Mouse (Mus musculus) adrenal gland, postnatal 14 days (tissue): ENCODE results near the gene Itsn2. TPM values are rescaled to one million over a fixed set of nuclear protein-coding genes. Genes with fewer than 3 reads are reported as not detected.
"Not testable (repeated sequence)": the region's sequence is repeated elsewhere in the genome, so short reads cannot be mapped to it uniquely, and the experiment has no call there.

Experiments used
- DNase-seq: peaks from one replicate; pipeline ENCODE4 v3.0.0; 2021; ENCODE audit warnings: mixed read lengths
- total RNA-seq: library from RNA; stranded (reverse); gene quantifications from 2 replicates; pipeline ENCODE4 v1.2.3, GENCODE M21; 2021

Gene Itsn2
- total RNA-seq, 1 experiment from 2014 or later: 47.8 TPM

- DNase-seq: no peak
These were observed 116.6 kb downstream of the Itsn2 start for GRCm38 (mm10) chr12:4708881-4709604.

- no peak for DNase-seq
These were observed 117.5 kb downstream of the Itsn2 start for GRCm38 (mm10) chr12:4709926-4710325.

GRCm38 (mm10) chr12:4713361-4713760, 120.9 kb downstream of the Itsn2 start:
- no peak for DNase-seq

GRCm38 (mm10) chr12:4715606-4716005, 123.2 kb downstream of the Itsn2 start:
- DNase-seq: no peak

GRCm38 (mm10) chr12:4717417-4717816, 125.0 kb downstream of the Itsn2 start:
- DNase-seq: peak; percentile 58

- DNase-seq: no peak
These were observed 126.8 kb downstream of the Itsn2 start for GRCm38 (mm10) chr12:4719066-4719761.

GRCm38 (mm10) chr12:4719762-4720754, 127.6 kb downstream of the Itsn2 start:
- no peak for DNase-seq

- no peak for DNase-seq
These were observed 136.7 kb downstream of the Itsn2 start for GRCm38 (mm10) chr12:4729165-4729564.

GRCm38 (mm10) chr12:4731629-4732028, 139.2 kb downstream of the Itsn2 start:
- no peak for DNase-seq

- no peak for DNase-seq
These were observed 139.9 kb downstream of the Itsn2 start for GRCm38 (mm10) chr12:4732332-4732731.

GRCm38 (mm10) chr12:4738031-4738576, 145.7 kb downstream of the Itsn2 start, which contains the start of gene Fam228a:
Gene Fam228a, minus strand, starts transcription at chr12:4738430.
- no peak for DNase-seq

- peak; percentile 70 for DNase-seq
These were observed 148.4 kb downstream of the Itsn2 start for GRCm38 (mm10) chr12:4740823-4741222.

GRCm38 (mm10) chr12:4742183-4742582, 149.7 kb downstream of the Itsn2 start:
- no peak for DNase-seq

GRCm38 (mm10) chr12:4744486-4744885, 152.0 kb downstream of the Itsn2 start:
- peak; percentile 32 for DNase-seq

GRCm38 (mm10) chr12:4754451-4754850, 162.0 kb downstream of the Itsn2 start:
- DNase-seq: not testable (repeated sequence)

GRCm38 (mm10) chr12:4757060-4757459, 164.6 kb downstream of the Itsn2 start:
- DNase-seq: no peak

Other genes with a start within 250 kb of the Itsn2 start
- gene Ncoa1, start 115.5 kb upstream of the Itsn2 start, total RNA-seq: 39.1 and 39.8 TPM in 2 replicates
- not detected in 2 replicates for gene Gm3625, start 289 bp downstream of the Itsn2 start, total RNA-seq
- 0.30 and 0.86 TPM in 2 replicates for gene Fam228a, start 145.8 kb downstream of the Itsn2 start, total RNA-seq
- 2.0 and 3.8 TPM in 2 replicates for gene Pfn4, start 176.4 kb downstream of the Itsn2 start, total RNA-seq
- gene Fam228b, start 176.6 kb downstream of the Itsn2 start, total RNA-seq: 7.9 and 10.2 TPM in 2 replicates
- 106 and 114 TPM in 2 replicates for gene Sf3b6, start 224.9 kb downstream of the Itsn2 start, total RNA-seq
- gene Fkbp1b, start 249.0 kb downstream of the Itsn2 start, total RNA-seq: 8.9 and 17.7 TPM in 2 replicates